Mouse (Mus musculus) thymus, postnatal 36 days (tissue): ENCODE measurements around the gene 9130213A22Rik.

Experiments
- DNase-seq, 2 experiments: peaks; one replicate each; pipeline ENCODE4 v3.0.0; 2022; ENCODE audit warnings: mixed read lengths in 2 of 2

The 9130213A22Rik gene

DNA sequence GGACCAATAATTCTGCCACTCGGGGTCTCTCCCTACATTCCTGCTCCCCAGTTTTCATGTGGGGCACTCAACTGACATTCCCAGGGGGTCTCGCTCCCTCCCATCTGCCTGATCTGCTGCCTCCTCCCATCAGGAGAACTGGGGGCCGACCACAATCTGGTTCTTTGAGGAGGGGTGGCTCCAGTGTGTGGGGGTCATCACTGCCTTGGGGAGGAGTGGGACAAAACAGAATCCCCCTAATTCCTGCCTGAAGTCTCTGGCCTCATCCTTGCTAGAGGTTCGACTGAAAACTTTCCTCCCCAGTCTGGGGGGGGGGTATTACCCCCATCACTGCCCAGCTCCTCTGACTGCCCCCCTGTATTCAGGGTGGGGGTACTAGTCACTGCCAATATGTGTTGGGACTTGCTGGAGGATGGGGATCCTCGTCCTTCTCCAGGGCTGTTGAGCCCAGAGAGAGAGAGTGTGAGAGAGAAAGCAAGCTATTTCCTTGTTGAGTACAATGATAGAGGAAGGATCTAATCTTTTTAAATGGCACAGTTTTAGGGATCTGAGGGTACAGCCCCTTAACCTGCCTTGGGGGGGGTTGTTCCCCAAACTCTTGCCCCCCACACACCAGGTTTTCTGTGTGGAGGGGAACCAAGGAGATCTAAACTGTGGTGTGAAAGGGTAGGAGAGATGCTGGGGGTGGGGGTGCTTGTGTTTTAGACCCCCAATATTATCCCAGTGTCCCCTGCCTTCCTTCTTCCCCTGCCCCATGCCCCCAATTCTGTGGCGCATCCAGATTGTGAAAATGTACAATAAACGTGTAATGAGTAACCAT lies 30.6 kb downstream of the 9130213A22Rik start:
- no peak for DNase-seq

DNA sequence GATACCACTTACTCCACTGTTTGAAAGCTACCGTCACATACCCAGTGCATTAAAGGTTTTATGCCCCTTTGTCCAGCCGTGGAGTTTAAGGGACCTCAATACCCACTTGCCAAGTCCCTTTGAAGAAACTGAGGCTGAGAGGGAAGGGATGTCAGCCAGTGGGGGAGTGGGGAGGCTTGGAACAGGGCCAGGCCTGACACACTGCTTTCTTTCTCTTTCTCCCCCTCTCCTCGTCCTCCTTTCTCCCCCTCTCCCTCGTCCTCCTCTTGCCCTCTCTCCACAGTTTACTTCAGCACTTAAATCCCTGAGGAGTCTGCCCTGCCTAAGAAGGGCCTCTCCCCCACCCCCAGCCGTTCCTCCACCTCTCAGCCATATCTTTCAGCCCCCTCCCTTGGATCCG lies 32.0 kb downstream of the 9130213A22Rik start:
- DNase-seq, result no peak

DNA sequence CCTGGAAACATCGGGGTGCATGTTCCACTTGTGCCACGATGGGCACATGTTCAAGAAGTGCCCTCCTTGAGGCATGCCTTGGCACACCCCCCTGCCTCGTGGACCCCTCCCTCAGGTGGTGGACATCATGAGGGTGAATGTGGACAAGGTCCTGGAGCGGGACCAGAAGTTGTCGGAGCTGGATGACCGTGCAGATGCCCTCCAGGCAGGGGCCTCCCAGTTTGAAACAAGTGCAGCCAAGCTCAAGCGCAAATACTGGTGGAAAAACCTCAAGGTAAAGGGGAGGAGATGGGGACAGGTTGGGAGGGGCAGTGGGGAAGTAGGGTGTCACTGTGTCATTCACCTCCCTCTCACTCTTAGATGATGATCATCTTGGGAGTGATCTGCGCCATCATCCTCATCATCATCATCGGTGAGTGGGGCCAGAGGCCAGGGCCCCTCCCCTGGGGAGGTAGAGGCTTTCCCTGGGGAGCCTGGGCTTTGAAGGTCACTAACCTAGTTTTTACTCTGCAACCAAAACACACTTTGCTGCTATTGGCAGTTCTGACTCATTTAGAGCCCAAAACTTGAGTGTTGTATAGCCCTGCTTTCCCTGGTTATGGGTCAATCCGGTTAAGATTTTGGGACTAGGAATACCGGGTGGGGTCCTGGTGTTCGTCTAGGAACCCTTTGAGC lies 32.6 kb downstream of the 9130213A22Rik start:
- no peak for DNase-seq

- DNase-seq, result peak; percentile 23 to 46
These were observed 33.4 kb downstream of the 9130213A22Rik start for GRCm38 (mm10) chr11:69088856-69089615.

DNA sequence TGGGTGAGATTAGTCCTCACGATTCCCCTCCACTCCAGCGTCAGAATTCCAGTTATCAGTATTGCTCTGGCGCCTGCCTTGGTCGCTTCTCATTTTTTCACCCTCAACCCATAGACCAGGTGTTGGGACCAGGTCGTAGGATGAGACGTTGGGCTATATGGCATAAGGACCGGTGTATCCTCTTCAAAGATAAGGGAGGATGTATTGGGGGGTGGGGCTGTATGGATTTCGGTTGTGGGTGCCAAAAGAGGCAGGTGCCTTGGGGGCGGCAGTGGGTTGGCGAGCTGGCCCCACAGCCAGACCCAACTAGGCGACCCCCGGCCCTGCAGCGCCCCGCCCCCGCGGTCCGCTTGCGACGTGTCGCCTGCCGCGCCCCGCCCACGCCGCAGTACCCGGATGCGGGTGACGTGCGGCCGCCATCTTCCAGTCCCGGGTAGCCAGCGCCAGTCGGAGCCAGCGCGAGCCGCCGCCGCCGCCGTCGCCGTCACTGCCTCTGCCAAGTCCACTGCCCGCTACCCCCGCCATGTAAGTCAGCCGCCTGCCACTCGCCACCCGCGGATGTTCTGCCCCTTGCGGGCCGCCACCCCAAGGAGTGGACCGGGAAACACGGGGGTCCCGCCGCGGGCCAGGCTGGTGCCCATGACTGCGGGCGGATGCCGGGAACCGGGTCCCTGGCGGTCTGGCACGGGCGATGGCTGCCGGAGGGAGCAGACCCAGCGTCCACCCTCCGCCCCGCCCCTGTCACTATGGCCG lies 34.1 kb downstream of the 9130213A22Rik start, which contains the start of gene Vamp2:
TSS of gene Vamp2 (plus strand) at position 388 of the 753 bp plus-strand sequence.
- DNase-seq, result peak; percentile 88 to 92

GRCm38 (mm10) chr11:69087597-69087996 lies 34.8 kb downstream of the 9130213A22Rik start:
- no peak for DNase-seq

DNA sequence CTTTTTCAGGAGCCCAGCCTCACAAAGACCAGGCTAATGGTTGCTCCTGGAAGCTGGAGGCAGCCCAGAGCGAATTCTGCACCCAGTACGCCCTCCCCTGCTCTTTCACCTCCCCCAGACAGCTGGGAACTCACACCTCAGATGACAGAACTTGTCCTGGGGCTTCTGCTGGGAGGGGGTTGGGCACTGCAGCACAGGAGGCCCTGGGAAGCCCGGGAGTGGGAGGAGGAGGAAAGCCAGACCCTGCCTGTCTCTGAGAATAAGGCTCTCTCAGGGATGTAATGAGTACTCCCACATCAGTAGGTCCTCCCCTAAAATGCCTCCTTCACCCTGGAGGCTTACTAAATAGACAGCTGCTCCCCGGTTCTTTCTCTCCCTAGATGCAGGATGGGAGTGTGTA lies 35.3 kb downstream of the 9130213A22Rik start:
- DNase-seq, result no peak

DNA sequence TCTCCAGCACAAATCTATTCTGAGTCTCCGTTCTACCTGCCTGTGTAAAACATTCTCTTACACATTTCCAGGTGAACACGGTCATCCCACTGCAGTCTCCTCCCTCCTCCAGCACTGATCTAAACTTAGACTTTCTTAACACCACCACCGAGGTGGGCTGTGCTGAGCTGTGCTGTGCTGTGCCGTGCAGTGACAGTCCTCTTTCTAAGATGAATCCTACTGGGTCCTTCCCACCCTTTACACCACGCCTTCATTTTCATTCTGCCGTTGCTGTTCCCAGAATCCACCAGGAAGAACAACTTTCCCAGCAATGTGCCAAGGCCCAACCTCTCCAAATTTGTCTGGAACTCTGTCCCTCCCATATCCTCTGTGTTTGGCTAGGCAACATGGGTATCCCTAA lies 36.0 kb downstream of the 9130213A22Rik start:
- DNase-seq, result no peak

GRCm38 (mm10) chr11:69085608-69086007 lies 36.8 kb downstream of the 9130213A22Rik start:
- no peak for DNase-seq

DNA sequence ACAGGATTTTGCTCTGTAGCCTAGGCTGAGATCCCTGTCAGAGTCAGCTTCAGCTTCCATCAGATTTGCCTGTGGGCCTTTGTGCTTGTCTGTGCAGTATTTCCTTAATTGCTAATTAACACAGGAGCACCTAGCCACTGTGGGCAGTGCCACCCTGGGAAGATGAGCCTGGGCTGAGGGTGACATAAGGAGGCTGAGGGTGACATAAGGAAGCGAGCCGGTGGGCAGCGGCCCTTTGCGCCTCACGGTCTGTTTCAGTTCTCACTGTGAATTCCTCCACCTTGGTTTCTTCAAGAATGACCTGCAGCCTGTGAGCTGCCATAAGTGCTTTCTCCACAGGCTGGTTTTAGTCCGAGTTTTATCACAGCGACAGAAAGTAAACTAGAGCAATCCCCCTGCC lies 40.8 kb downstream of the 9130213A22Rik start:
- no peak for DNase-seq

DNA sequence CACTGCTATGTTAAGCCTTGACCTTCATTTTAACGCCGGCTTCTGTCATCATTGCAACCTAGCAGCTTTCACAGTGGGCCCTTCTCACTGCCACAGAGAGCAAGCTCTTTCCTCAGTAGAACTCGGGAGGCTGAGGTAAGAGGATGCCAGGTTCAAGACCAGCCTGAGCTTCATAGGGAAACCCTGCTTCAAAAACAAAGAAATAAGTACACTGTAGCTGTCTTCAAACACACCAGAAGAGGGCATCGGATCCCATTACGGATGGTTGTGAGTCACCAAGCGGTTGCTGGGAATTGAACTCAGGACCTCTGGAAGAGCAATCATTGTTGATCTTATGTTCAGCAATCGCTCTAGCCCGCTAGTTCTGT lies 41.5 kb downstream of the 9130213A22Rik start:
- no peak for DNase-seq

- DNase-seq, result no peak
These were observed 42.1 kb downstream of the 9130213A22Rik start for GRCm38 (mm10) chr11:69080102-69080854.

GRCm38 (mm10) chr11:69078805-69079438 lies 43.5 kb downstream of the 9130213A22Rik start:
- DNase-seq, result no peak

GRCm38 (mm10) chr11:69078041-69078440 lies 44.3 kb downstream of the 9130213A22Rik start:
- DNase-seq, result no peak

DNA sequence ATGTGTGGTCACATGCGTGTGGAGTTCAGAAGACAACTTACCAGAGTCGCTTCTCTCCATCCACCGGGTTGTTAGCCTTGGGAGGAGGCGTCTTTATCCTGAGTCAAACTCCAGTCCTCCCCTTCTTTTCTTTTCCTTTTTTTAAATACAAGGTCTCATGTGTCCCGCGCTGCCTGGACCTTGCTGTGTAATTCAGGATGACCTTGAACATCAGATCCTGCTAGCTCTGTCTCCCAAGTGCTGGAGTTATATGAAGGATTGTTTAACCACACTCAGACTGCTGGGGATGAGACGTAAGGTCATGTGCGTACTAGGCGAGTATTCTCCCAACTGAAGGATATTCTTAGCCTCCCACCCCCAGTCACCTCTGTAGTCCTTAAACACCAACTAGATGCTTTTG lies 45.1 kb downstream of the 9130213A22Rik start:
- DNase-seq, result no peak

GRCm38 (mm10) chr11:69076572-69076971 lies 45.8 kb downstream of the 9130213A22Rik start:
- no peak for DNase-seq

DNA sequence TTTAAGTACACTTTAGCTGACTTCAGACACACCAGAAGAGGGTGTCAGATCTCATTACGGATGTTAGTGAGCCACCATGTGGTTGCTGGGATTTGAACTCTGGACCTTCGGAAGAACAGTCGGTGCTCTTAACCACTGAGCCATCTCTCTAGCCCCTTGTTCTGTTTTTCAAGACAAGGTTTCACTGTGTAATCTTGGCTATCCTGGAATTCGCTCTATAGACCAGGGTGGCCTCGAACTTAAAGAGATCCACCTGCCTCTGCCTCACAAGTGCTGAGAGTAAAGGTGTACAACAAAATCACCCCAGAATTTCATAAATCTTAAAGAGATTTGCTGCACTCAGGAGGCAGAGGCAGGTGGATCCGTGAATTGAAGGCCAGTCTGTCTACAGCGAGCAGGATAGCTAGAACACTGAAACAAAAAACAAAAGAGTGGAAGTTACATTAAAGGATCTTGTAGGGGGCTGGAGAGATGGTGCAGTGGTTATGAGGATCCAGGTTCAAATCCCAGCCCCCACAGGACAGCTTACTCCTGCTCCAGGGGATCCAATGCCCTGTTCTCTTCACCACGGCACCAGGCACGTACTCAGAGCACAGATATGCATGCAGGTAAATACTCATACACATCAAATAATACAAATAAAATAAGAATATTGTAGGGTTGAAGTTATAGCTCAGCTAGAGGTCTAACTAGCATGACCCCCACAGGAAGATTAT lies 46.5 kb downstream of the 9130213A22Rik start:
- DNase-seq, result no peak

GRCm38 (mm10) chr11:69074776-69075069 lies 47.7 kb downstream of the 9130213A22Rik start:
- DNase-seq, result no peak

DNA sequence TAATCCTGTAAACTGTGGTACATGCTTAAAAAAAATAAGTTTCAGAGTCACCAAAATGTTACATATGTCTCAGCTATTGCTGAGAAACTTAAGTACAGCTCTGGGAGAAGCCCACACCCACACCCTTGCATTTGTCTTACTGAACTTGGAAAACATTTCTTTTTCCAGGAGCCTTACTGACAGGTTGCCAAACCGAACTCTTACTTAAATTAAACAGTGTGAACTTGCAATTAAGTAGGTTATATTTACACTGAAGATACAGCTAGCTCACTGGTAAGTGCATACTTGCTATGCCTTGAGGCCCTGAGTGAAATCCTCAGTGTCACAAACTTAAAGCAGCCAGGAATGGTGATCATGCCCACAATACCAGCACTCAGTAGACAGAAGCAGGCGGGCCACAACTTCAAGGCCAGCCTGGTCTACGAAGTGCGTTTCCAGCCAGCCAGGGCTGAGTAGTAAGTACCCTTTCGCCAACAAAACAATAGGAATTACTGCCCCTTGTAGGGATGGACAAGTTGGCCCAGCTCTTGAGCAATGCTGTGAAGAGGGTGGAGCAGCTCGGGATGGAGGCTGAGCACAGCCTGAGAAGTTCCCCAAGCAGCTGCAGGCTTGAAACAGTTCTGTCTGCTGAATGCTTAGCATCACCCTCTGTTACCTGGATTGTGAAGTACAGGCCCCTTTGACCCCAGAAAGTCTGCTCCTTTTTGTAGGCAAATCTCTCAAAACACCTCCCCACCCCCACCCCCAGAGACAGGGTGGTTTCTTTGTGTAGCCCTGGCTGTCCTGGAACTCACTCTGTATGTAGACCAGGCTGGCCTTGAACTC lies 48.2 kb downstream of the 9130213A22Rik start:
- DNase-seq, result no peak
